Mouse (Mus musculus): ENCODE results near the gene Znfx1. TPM values are rescaled to one million over a fixed set of nuclear protein-coding genes. Genes with fewer than 3 reads are reported as not detected.

Gene Znfx1
- total and polyA plus RNA-seq, 2 experiments from 2014 or later: 4.9 to 31.6 TPM

DNA sequence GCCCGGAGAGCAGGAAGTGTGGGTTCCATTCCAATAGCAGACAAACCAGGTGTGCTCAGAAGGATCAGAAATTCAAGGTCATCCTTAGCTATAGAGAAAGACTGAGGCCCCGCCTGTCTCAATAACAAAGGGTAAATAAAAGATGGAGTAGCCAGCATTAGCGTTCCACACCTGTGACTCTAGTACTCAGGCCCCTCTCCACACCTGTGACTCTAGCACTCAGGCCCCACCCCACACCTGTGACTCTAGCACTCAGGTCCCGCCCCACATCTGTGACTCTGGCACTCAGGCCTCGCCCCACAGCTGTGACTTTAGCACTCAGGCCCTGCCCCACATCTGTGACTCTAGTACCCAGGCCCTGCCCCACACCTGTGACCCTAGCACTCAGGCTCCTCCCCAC is 11.8 kb upstream of the Znfx1 start:
- Histone ChIP-seq H3K4me1 (ENCODE audit: insufficient read depth, low read length) (0 out of 2 replicates have a peak, but pooled peaks cover 6% of the 10 kb centered on the region), H3K4me3 (ENCODE audit: low read length) (no peak overlapping the region), H3K27me3 (ENCODE audit: insufficient read depth, low read length) (no peaks in the 10 kb centered on the region), H3K36me3 (ENCODE audit: insufficient read depth, low read length) (no peaks in the 10 kb centered on the region), H3K27ac (no peak overlapping the region), H3K4me2 (ENCODE audit: low read depth, low read length) (no peak overlapping the region), H3K9ac (replicated peaks; ENCODE audit: low read length) (no peak overlapping the region), H3K9me3 (ENCODE audit: low read length) (no peaks in the 10 kb centered on the region)
- WGBS: 92% methylated on average over 5 of the region's 5 CpGs
- no peak for TF ChIP-seq CTCF (IDR thresholded peaks at IDR 0.05; ENCODE audit: low read depth)
- no peak for DNase-seq (ENCODE audit: low spot score)
- ATAC-seq: no peak

DNA sequence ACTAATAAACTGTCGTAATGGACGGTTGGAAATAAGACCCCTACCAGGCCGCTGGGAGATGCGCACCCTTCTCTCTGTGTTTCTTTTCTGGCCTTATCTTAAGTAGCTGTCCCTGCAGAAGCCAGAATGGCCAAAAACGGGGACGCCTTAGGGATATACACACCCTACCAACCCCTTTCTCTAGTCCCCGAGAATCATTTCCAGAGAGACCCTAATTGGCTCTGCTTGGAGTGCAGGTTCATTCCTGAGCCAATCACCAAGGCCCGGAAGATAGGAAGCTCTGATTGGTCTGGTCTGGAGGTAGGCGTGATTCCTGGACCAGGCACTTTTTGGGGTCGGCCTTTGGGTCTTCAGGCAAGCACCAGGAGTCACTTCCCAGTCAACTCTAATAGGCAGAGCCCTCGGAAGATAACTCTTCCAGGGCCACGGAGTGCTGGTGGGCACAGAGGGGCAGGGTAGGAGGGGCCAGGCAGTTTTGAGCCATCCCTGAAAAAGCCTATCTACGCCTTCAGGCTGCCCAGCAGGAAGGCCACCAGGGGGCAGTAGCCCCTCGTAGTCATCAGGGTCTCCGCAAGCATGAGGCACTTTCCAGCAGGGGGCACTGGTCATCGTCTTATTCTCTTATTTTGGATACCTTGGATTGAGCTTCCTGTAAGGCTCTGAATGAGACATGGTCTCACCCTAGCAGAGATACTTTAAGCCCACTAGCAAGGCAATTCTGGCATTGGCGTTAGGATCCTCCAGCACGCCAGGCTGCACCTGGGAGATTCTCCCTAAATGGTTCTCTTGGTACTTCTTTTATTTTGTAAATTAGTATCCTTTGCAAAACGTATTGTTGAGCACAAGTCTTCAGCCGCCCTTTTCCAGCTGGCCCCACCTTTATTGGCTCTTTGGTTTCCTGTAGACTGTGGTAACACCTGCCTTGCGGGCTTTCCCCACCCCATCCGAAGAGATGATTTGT is 9.1 kb upstream of the Znfx1 start:
- Histone ChIP-seq H3K27me3 (ENCODE audit: insufficient read depth, low read length) (no peaks in the 10 kb centered on the region), H3K4me3 (ENCODE audit: low read length) (peak overlapping the region; percentile 45), H3K4me1 (ENCODE audit: insufficient read depth, low read length) (0 out of 2 replicates have a peak, but pooled peaks cover 6% of the 10 kb centered on the region), H3K36me3 (ENCODE audit: insufficient read depth, low read length) (no peaks in the 10 kb centered on the region), H3K4me2 (ENCODE audit: low read depth, low read length) (peak overlapping the region; percentile 71), H3K27ac (peak overlapping the region; percentile 78), H3K9ac (replicated peaks; ENCODE audit: low read length) (peak overlapping the region; percentile 54), H3K9me3 (ENCODE audit: low read length) (no peaks in the 10 kb centered on the region)
- TF ChIP-seq CTCF (IDR thresholded peaks at IDR 0.05; ENCODE audit: low read depth): peak; percentile 100
- ATAC-seq (peak; percentile 98), DNase-seq (ENCODE audit: low spot score) (peak; percentile 99)
- WGBS: 6% methylated on average over 22 of the region's 22 CpGs

DNA sequence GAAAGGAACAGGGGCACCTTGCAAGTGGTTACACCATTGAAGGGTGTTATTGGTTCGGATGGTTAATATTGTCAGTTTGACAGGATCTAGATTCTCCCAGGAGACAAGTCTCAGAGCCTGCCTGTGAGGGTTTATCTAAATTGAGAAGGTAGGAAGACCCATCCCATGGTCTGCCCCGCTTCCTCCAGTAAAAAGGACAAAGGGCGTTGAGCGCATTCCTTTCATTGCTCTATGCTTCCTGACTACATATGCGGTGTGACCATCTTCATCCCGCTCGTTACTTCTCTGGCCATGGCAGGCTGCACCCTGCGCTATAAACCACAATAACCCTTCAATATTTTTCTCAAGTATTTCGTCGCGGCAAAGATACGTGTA is 8.4 kb upstream of the Znfx1 start:
- Histone ChIP-seq H3K4me2 (ENCODE audit: low read depth, low read length) (peak overlapping the region; percentile 71), H3K9ac (replicated peaks; ENCODE audit: low read length) (peak overlapping the region; percentile 54), H3K4me1 (ENCODE audit: insufficient read depth, low read length) (0 out of 2 replicates have a peak, but pooled peaks cover 6% of the 10 kb centered on the region), H3K27ac (peak overlapping the region; percentile 78), H3K9me3 (ENCODE audit: low read length) (no peaks in the 10 kb centered on the region), H3K36me3 (ENCODE audit: insufficient read depth, low read length) (no peaks in the 10 kb centered on the region), H3K4me3 (ENCODE audit: low read length) (peak overlapping the region; percentile 45), H3K27me3 (ENCODE audit: insufficient read depth, low read length) (no peaks in the 10 kb centered on the region)
- ATAC-seq (peak; percentile 9), DNase-seq (ENCODE audit: low spot score) (no peak)
- WGBS: 21% methylated on average over 12 of the region's 12 CpGs
- TF ChIP-seq CTCF (IDR thresholded peaks at IDR 0.05; ENCODE audit: low read depth): no peak

- TF ChIP-seq CTCF (IDR thresholded peaks at IDR 0.05; ENCODE audit: low read depth): no peak
- Histone ChIP-seq H3K4me3 (ENCODE audit: low read length) (no peak overlapping the region), H3K4me1 (ENCODE audit: insufficient read depth, low read length) (0 out of 2 replicates have a peak, but pooled peaks cover 6% of the 10 kb centered on the region), H3K36me3 (ENCODE audit: insufficient read depth, low read length) (peaks cover 6% of the 10 kb centered on the region), H3K9ac (replicated peaks; ENCODE audit: low read length) (no peak overlapping the region), H3K4me2 (ENCODE audit: low read depth, low read length) (no peak overlapping the region), H3K27ac (no peak overlapping the region), H3K27me3 (ENCODE audit: insufficient read depth, low read length) (no peaks in the 10 kb centered on the region), H3K9me3 (ENCODE audit: low read length) (no peaks in the 10 kb centered on the region)
- ATAC-seq (no peak), DNase-seq (ENCODE audit: low spot score) (peak; percentile 61)
- WGBS: 46% methylated on average over 6 of the region's 6 CpGs
These were observed 7.5 kb upstream of the Znfx1 start for GRCm38 (mm10) chr2:167070341-167070740.

DNA sequence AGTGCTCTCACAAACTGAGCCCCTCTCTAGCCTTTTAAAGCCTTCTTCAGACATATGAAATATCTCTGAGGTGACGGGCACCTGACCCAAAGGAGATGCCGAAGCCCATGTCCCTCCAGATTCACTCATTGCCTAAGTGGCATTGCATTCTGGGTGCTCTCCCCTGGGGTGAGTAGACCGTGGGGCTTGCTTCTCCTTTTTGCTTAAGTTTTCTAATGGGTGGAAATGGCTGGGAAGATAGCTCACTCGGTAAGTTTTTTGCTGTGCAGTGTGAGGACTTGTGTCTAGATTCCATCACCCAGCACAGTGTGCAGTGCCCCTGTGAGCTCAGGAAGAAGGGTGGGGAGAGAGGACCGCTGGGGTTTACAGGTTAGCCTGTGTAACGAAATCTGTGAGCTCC is 4.8 kb upstream of the Znfx1 start:
- peaks cover 13% of the 10 kb centered on the region for H3K36me3 ChIP-seq (ENCODE audit: insufficient read depth, low read length)
- TF ChIP-seq CTCF (IDR thresholded peaks at IDR 0.05; ENCODE audit: low read depth): no peak
- no peak for ATAC-seq
- H3K4me2 ChIP-seq (ENCODE audit: low read depth, low read length): no peak overlapping the region
- no peak overlapping the region for H3K4me3 ChIP-seq (ENCODE audit: low read length)
- 50% methylated on average over 6 of the region's 6 CpGs for WGBS
- H3K9ac ChIP-seq (replicated peaks; ENCODE audit: low read length): no peak overlapping the region
- H3K9me3 ChIP-seq (ENCODE audit: low read length): no peaks in the 10 kb centered on the region
- H3K27ac ChIP-seq: no peak overlapping the region
- no peak for DNase-seq (ENCODE audit: low spot score)
- no peaks in the 10 kb centered on the region for H3K27me3 ChIP-seq (ENCODE audit: insufficient read depth, low read length)
- H3K4me1 ChIP-seq (ENCODE audit: insufficient read depth, low read length): peaks cover 13% of the 10 kb centered on the region

- Histone ChIP-seq H3K4me1 (ENCODE audit: insufficient read depth, low read length) (peaks cover 14% of the 10 kb centered on the region), H3K27ac (no peak overlapping the region), H3K27me3 (ENCODE audit: insufficient read depth, low read length) (no peaks in the 10 kb centered on the region), H3K9me3 (ENCODE audit: low read length) (no peaks in the 10 kb centered on the region), H3K4me3 (ENCODE audit: low read length) (no peak overlapping the region), H3K4me2 (ENCODE audit: low read depth, low read length) (no peak overlapping the region), H3K36me3 (ENCODE audit: insufficient read depth, low read length) (peaks cover 13% of the 10 kb centered on the region), H3K9ac (replicated peaks; ENCODE audit: low read length) (no peak overlapping the region)
- 29% methylated on average over 6 of the region's 6 CpGs for WGBS
- no peak for ATAC-seq
- DNase-seq (ENCODE audit: low spot score): no peak
- TF ChIP-seq CTCF (IDR thresholded peaks at IDR 0.05; ENCODE audit: low read depth): no peak
These were observed 4.0 kb upstream of the Znfx1 start for GRCm38 (mm10) chr2:167066528-167067516.
